Mouse (Mus musculus): ENCODE data around the gene Tlcd1.

DNA sequence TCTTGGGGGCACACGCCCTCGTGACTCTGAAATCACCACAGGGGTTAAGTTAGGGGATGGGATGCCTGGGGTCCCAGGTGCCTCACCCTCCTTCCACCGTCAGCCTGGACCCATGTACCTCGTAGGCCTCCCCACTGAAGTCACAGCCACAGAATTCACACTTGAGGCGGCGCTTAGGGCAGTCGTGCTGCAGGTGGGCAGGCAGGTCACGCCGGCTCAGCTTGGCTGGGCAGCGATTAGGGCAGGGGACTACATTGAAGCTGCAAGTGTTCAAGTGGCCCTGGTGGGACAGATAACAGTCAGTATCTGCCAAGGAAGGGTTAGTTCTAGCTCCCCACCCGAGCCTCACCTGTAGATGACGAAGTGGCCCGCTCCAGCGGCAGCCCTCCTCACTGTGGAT lies 15.3 kb upstream of the Tlcd1 start:
- TF ChIP-seq CTCF (IDR thresholded peaks at IDR 0.05; ENCODE audit: low read depth, low read length) (no peak), POLR2A (IDR thresholded peaks at IDR 0.05; ENCODE audit: extremely low read depth, insufficient read depth, low read length) (no peak)
